Mouse (Mus musculus): ENCODE measurements around the gene Elob.

The Elob gene

GRCm38 (mm10) chr17:23783352-23783751 is 45.6 kb downstream of the Elob start:
- no peak for DNase-seq (ENCODE audit: low read depth, low spot score)

GRCm38 (mm10) chr17:23778447-23778846 is 50.5 kb downstream of the Elob start:
- DNase-seq (ENCODE audit: low read depth, low spot score) = no peak

GRCm38 (mm10) chr17:23777141-23777540 is 51.8 kb downstream of the Elob start:
- DNase-seq (ENCODE audit: low read depth, low spot score) = no peak

- DNase-seq (ENCODE audit: low read depth, low spot score) = no peak
These were observed 52.7 kb downstream of the Elob start for GRCm38 (mm10) chr17:23776216-23776615.
